Mouse (Mus musculus): Measurements from ENCODE around the gene Zbtb46.

Zbtb46 gene

DNA sequence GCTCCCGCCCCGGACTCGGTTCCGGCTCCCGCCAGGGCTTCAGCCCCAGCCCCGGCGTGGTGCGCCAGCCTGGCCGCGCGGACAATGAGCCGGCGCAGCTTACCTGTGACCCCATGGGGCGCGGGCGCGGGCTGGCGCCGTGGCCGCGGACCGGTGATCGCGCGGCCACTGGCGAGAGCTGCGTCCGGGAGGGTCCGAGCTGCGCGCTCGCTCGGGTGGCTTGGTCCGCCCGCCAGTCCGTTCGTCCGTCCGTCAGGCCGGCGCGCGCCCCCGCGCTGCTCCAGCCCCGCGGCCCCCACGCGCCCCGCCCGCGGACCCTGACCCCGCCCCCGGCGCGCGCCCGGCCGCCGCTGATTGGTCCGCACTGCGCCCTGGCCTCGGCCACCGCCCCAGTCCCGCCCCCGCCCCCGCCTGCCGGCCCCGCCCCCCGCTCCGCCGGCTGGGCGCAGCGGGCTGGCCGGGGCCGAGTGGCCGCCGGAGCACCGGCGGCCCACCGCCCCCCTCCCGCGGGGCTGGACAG lies at the start of gene Zbtb46:
Gene Zbtb46, minus strand, starts transcription at position 274 of the 520 bp plus-strand sequence.
- peak; percentile 86 for DNase-seq (ENCODE audit: low spot score)

DNA sequence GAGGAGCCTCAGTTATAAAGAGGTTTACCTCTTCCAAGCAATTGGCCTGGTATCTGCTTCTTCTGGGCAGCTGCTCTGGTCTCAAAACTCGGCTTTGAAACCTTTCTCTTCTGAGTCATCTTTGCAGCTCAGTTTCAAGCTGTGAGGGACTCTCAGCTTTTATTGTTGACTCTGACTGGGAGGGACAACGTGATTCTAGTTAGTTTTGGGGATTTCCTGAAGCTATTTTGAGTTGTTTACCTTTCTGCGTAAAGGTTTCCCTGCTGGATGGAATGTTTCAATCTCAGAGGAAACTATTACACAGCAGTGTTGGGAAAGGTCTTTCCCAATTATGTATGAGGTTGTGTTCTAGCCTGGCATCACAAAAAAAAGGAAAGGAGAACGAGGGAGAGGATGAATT lies 39.4 kb upstream of the Zbtb46 start:
- DNase-seq (ENCODE audit: low spot score) = no peak

- DNase-seq (ENCODE audit: low spot score) = peak; percentile 76
Observed at GRCm38 (mm10) chr2:181497548-181497875, 38.3 kb upstream of the Zbtb46 start.

- peak; percentile 96 for DNase-seq (ENCODE audit: low spot score)
Observed at GRCm38 (mm10) chr2:181496831-181497547, 37.8 kb upstream of the Zbtb46 start, which contains the start of gene Tpd52l2. Tpd52l2 (plus strand) TSS chr2:181497142.

DNA sequence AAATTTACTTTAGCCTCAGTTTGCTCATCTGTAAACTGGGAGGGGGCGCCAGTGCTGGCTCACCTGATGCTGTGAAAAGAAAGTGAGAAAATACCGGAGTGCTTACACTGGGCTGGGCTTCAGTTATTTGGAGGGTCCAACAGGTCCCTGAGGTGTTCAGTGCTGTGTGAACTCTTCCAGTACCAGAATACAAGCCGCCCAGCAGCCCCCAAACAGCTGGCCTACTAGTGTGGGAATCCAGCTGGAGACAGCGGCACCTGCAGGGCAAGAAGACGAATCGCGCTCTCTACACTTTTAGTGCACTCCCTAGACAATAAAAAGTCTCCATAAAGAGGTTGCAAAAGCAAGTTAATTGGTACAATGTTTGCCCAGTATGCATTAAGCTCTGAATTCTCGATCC lies 37.1 kb upstream of the Zbtb46 start:
- DNase-seq (ENCODE audit: low spot score) = peak; percentile 63

DNA sequence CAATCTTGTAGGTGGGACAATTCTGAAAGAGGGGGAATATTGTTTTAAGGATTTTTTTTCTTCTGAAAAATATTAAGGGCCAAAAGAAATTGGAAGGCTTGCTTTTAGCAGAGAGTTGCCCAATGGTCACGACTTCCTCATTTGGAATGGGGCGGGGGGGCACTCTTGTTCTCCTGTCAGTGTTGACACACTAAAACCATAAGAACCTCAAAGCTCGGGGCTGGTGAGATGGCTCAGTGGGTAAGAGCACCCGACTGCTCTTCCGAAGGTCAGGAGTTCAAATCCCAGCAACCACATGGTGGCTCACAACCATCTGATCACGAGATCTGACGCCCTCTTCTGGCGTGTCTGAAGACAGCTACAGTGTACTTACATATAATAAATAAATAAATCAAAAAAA lies 36.6 kb upstream of the Zbtb46 start:
- peak; percentile 24 for DNase-seq (ENCODE audit: low spot score)

DNA sequence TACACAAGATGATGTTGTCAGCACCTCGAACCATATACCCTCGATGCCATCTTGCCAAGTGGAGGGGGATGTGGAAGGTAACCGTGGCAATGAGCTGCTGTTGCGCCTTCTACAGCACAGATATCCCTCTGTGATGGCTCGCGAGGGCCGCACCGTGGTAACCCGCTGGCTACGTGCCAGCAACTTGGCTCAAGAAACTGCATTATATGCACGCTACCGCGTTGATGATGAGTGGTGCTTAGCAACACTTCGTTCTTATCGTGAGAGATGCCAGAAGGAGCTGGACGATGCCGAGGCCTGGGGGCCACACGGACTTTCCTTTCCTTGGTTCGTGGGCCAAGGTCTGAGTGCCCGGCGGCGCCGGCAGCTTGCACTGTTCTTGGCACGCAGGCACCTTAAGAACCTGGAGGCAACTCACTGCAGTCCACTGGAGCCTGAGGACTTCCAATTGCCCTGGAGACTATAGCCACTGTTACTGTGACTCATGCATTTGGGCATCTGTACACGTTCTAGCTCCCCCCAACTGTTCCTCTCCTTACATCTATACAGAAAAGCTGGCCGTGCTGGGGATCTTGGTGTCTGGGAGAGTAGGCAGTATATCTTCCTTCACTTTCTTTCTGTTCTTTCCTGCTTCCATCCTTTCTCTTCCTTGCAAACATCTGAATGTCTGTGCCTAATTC lies 35.2 kb upstream of the Zbtb46 start:
- DNase-seq (ENCODE audit: low spot score) = no peak

DNA sequence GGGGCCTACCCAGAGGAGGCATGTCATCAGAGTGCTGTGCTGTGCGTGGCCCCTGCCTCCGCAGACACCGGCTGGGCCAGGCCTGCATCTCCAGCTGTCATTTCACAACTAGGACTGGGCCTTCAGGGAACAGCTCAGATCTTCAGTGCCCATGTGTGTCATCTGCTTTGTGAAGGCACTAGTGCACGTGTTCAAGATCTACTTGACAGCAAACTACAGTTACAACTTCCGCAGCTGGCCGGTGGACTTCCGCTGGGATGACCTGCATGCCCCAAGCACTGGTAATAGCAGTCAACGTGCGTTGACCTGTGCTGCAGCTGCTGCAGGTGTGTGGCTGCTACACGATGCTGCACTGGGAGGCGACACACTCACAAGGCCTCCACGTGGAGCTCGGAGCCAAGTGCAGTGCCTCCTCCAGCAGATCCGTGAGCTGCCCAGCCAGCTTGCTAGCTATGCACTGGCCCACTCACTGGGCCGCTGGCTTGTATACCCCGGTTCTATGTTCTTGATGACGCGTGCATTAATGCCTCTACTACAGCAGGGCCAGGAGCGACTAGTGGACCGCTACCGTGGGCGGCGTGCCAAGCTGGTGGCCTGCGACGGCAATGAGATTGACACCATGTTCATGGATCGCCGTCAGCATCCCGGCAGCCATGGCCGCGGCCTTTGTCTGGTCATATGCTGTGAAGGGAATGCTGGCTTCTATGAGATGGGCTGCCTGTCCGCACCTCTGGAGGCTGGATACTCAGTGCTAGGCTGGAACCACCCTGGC lies 34.1 kb upstream of the Zbtb46 start, which contains the start of gene Abhd16b:
Gene Abhd16b, plus strand, starts transcription at position 51 of the 772 bp plus-strand sequence.
- no peak for DNase-seq (ENCODE audit: low spot score)

DNA sequence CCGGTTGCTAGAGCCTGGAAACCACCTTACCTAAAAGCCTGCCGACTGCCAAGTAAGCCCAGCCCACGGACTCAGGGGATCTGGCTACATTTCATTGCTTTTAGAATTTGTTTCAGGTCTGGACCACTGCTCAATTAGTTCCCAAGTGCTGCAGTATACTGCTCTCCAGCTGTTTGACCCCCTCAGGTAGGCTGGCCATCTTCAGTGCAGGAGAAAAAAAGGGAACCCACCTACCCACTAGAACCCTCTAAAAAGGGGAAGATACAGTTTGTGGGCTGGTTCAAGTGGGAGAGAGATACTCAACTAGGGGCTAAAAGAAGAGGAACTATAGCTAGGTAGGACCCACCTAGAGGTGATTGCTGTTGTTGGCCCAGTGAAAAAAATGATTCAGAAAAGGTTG lies 33.0 kb upstream of the Zbtb46 start:
- DNase-seq (ENCODE audit: low spot score) = no peak

GRCm38 (mm10) chr2:181491432-181492205 lies 32.4 kb upstream of the Zbtb46 start:
- DNase-seq (ENCODE audit: low spot score) = no peak

- no peak for DNase-seq (ENCODE audit: low spot score)
Observed at GRCm38 (mm10) chr2:181487338-181488277, 28.4 kb upstream of the Zbtb46 start.

DNA sequence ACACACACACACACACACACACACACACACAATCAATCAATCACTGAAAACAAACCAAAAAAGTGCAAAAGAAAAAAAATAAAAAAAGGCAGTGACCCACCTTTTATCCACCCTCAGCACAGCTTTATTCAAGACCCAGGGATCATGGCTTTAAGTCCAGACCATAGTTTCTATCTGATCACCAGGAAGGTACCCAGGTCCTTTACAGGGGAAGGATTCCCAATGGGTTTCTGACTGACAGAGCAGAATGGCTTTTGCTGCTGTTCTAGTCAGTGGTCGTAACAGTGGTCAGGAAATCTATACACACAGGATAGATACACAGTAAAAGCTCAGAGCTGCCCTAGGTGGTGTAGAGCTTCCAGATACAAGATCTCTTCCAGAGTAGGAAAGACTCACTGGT lies 26.5 kb upstream of the Zbtb46 start:
- no peak for DNase-seq (ENCODE audit: low spot score)

DNA sequence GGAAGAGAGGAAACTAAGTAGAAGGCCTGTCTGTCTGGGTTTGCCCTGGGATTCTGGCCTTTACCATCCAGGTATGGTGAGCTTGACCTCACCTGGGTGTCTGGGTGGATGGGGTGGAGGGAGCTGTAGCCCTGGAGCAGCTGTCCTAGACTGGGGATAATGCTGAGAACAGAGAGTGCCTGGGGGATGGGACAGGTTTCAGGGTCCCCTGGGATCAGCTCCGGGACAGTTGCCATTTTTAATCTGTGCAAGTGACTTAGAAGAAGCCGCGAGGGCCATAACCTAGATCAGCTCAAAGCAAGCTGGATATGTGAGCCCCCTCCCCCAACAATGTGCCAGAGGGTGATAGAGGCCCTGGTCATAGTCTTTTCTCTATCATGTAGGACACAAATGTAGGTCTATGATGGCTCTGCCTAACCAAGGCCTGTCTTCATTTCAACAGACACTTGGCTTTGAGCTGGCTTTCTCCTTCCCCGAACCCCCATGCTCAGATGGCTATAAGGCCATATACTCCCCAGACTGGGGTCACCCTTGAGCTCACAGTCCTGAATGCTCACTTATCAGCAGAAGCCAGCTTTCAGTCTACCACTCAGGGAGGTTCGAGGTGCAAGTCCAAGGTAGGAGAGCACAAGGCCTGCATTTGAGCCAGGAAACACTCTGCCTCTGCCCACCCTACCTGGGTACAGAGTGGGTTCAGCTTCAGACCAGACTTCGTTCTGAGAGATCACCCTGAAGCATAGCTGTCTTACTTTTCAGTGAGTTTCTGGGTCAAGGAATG lies 25.4 kb upstream of the Zbtb46 start:
- DNase-seq (ENCODE audit: low spot score) = no peak

- DNase-seq (ENCODE audit: low spot score) = peak; percentile 69
Observed at GRCm38 (mm10) chr2:181483562-181484318, 24.5 kb upstream of the Zbtb46 start.

DNA sequence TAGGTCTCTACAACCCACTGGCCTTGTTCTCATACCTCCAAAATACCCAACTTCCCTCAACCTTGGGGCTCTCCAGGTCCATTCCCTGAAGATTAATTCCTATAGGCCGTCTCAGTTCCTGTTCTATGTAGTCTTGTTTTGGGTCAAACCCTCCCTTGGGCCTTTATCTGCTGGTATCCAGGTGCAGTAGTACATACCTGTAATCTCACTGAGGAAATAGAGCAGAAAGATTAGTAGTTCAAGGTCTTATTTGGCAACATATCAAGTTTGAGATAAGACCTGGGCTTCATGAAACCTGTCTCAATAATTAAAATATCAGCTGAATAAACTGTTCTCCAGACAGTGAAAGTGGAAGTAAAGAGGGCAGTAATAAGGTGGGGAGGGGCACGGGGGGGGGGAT lies 23.9 kb upstream of the Zbtb46 start:
- no peak for DNase-seq (ENCODE audit: low spot score)

- no peak for DNase-seq (ENCODE audit: low spot score)
Observed at GRCm38 (mm10) chr2:181472256-181472827, 13.1 kb upstream of the Zbtb46 start.

GRCm38 (mm10) chr2:181471246-181471645 lies 12.0 kb upstream of the Zbtb46 start:
- DNase-seq (ENCODE audit: low spot score) = peak; percentile 68

DNA sequence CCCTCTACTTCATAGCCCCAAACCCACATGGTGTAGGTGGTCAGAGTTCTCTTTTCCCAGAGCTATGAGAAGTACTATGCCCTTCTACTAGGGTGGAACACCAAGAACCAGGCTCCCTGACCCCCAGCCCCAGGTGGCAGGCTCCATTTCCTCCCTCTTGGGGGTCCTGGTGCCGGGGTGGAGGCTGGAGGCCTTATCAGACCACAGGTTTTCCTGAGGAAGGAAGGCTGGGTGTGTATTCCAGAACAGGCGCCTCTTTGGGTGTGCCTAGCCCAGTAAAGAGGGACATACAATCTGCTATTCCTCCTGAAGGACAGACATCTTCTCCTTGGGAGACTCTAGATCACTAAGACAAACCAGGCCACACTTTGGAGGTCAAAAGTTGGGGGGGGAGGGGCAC lies 11.1 kb upstream of the Zbtb46 start:
- DNase-seq (ENCODE audit: low spot score) = peak; percentile 53

DNA sequence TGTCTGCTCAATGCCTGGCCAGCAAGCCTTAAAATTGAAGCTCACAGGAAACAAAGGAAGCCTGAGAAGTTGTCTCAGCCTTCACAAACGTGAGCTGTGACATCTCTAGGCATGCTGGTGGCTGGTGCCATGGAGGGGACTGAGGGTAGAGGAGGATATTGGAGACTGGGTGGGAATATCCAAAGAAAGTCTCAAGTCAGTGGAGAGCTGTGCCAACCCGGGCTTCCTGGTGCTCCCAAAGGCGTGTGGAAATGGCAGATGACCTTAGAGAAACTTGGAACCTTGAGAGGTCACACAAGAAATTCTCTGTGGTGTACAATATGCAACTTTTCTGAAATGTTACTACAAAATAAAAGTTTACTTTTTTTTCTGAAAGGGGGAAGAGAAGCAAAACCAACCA lies 6.2 kb upstream of the Zbtb46 start:
- DNase-seq (ENCODE audit: low spot score) = no peak

Measured in lung, postnatal 25 days (tissue).